ENCODE assay signal across 21 mouse cellular contexts in the genomic region with DNA sequence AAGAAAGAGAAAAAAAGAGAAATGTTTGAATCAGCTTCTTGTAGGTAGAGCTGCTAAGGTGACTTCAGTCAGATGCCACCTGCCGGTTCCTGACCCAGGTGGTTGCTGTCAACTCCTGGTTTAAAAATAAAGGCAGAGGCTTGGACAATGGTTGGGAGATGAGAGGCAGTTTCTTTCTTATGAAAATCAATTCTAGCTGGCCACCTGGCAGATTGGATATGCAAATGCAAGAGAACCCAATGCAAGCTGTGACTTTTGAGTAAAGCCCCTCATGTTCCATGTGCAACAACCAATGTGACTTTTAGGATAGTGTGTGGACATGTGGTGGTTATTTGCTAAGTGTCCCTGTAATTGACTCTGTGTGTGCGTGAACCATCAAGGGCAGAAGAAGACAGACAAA. TPM values are rescaled to one million over a fixed set of nuclear protein-coding genes. Genes with fewer than 3 reads are reported as not detected.
DNase-seq lines count a peak whose midpoint lies in the region; ATAC-seq and TF ChIP-seq lines count a peak whose summit lies in the region.
"Had no signal": no experiment of that assay in that cellular context is flagged by ENCODE, and none has a peak within 500 bp of the region (broad histone marks: within the 10 kb centered on the region; RNA-seq: fewer than 3 reads in every experiment).

No protein-coding gene starts in this region.

- H3K9ac ChIP-seq in MEL (ENCODE audit: control insufficient read depth, low read depth, low read length, poor library complexity, severe bottlenecking): no peak overlapping the region
- H3K9ac ChIP-seq in liver, embryonic 12.5 days: no peak overlapping the region
- H3K9ac ChIP-seq: forebrain, postnatal 0 days; hindbrain, embryonic 14.5 days; intestine, embryonic 15.5 days; limb, embryonic 13.5 days; lung, embryonic 14.5 days; midbrain, embryonic 12.5 days; neural tube, embryonic 13.5 days had no signal

- H3K79me2 ChIP-seq in MEL (ENCODE audit: control insufficient read depth, insufficient read depth, low read length, poor library complexity): peaks cover 28% of the 10 kb centered on the region

- H3K36me3 ChIP-seq in megakaryocyte, embryonic 14.5 days (replicated peaks; ENCODE audit: low read length): peaks cover 75% of the 10 kb centered on the region
- peaks cover 6 to 47% of the 10 kb centered on the region in 2 experiments; a peak in 3 of 4 replicates for H3K36me3 ChIP-seq in MEL (ENCODE audit: control insufficient read depth in 1 of 2, insufficient read depth in 2 of 2, low read length in 2 of 2)
- peaks cover 12% of the 10 kb centered on the region; the same call in 1 of the 2 replicates for H3K36me3 ChIP-seq in liver, embryonic 12.5 days
- no peaks in the 10 kb centered on the region for H3K36me3 ChIP-seq in splenic B cell, adult 2 months (ENCODE audit: control insufficient read depth, insufficient read depth, low read length, poor library complexity, severe bottlenecking)
- H3K36me3 ChIP-seq: heart, embryonic 10.5 days; intestine, embryonic 15.5 days; limb, embryonic 13.5 days; midbrain, embryonic 12.5 days; neural tube, embryonic 13.5 days had no signal

- H3K27me3 ChIP-seq in megakaryocyte, embryonic 14.5 days (replicated peaks): no peaks in the 10 kb centered on the region
- no peaks in the 10 kb centered on the region for H3K27me3 ChIP-seq in MEL (ENCODE audit: control insufficient read depth in 1 of 2, insufficient read depth in 2 of 2, low read length in 2 of 2)
- H3K27me3 ChIP-seq in liver, embryonic 12.5 days (replicated peaks): no peaks in the 10 kb centered on the region
- H3K27me3 ChIP-seq in splenic B cell, adult 2 months (ENCODE audit: control insufficient read depth, insufficient read depth, low read length, poor library complexity, severe bottlenecking): no peaks in the 10 kb centered on the region
- H3K27me3 ChIP-seq: intestine, embryonic 15.5 days; limb, embryonic 13.5 days; midbrain, embryonic 12.5 days; neural tube, embryonic 13.5 days had no signal

- TF ChIP-seq POLR2A in MEL (IDR thresholded peaks at IDR 0.05; ENCODE audit: control insufficient read depth in 1 of 2, insufficient read depth in 1 of 2, low read depth in 1 of 2, low read length in 2 of 2, poor library complexity in 1 of 2): no peak

- peak; percentile 28 for DNase-seq in MEL (ENCODE audit: low read depth, low spot score)
- DNase-seq in splenic B cell, adult 2 months (ENCODE audit: low read depth, low spot score): peak; percentile 31
- no peak for DNase-seq in layer of hippocampus, adult 18-20 months (ENCODE audit: low spot score in 2 of 2)
- no peak for DNase-seq in heart, postnatal 10 days
- DNase-seq in left cerebral cortex, adult 18-20 months (ENCODE audit: low spot score in 2 of 2): no peak
- DNase-seq: adrenal gland, postnatal 10 days; cerebellum, adult 11-12 months; cerebellum, postnatal 14 days; forebrain, postnatal 0 days; gastrocnemius, postnatal 36 days; right cerebral cortex, postnatal 14 days had no signal

- peaks cover 90% of the 10 kb centered on the region for H3K4me1 ChIP-seq in megakaryocyte, embryonic 14.5 days
- H3K4me1 ChIP-seq in MEL (ENCODE audit: control insufficient read depth in 1 of 2, insufficient read depth in 2 of 2, low read length in 2 of 2): peaks cover 18 to 28% of the 10 kb centered on the region in 2 experiments
- H3K4me1 ChIP-seq in liver, embryonic 12.5 days: peaks cover 71% of the 10 kb centered on the region

- no peak for TF ChIP-seq CTCF in MEL (IDR thresholded peaks at IDR 0.05 in 2 of 3, conservative IDR thresholded peaks at IDR 0.05 in 1 of 3; ENCODE audit: control insufficient read depth in 1 of 3, insufficient read depth in 1 of 3, low read depth in 2 of 3, low read length in 3 of 3, poor library complexity in 1 of 3, severe bottlenecking in 1 of 3)

- no peaks in the 10 kb centered on the region for H3K9me3 ChIP-seq in megakaryocyte, embryonic 14.5 days
- H3K9me3 ChIP-seq in MEL (replicated peaks; ENCODE audit: insufficient read depth, low read length): no peaks in the 10 kb centered on the region
- no peaks in the 10 kb centered on the region for H3K9me3 ChIP-seq in liver, embryonic 12.5 days (replicated peaks)
- H3K9me3 ChIP-seq: heart, embryonic 10.5 days; intestine, embryonic 15.5 days; limb, embryonic 13.5 days; midbrain, embryonic 12.5 days; neural tube, embryonic 13.5 days had no signal

- peak overlapping the region; percentile 27; the same call in 1 of the 2 replicates for H3K4me2 ChIP-seq in liver, embryonic 12.5 days
- H3K4me2 ChIP-seq: hindbrain, embryonic 14.5 days; intestine, embryonic 15.5 days; limb, embryonic 13.5 days; lung, embryonic 14.5 days; midbrain, embryonic 12.5 days; neural tube, embryonic 13.5 days had no signal

- no peak for TF ChIP-seq RAD21 in MEL (IDR thresholded peaks at IDR 0.05; ENCODE audit: low read depth, low read length)

- ATAC-seq in megakaryocyte, adult 5-6 weeks (ENCODE audit: poor library complexity, severe bottlenecking): no peak
- ATAC-seq in liver, embryonic 12.5 days: no peak
- ATAC-seq: forebrain, postnatal 0 days had no signal

- 61% methylated on average over 2 of the region's 2 CpGs for WGBS in liver, embryonic 12.5 days (ENCODE audit: insufficient replicate concordance)

- no peak for TF ChIP-seq EP300 in MEL (IDR thresholded peaks at IDR 0.05; ENCODE audit: low read depth in 1 of 2, low read length in 2 of 2)

- peak overlapping the region; percentile 12 for H3K4me3 ChIP-seq in megakaryocyte, embryonic 14.5 days (replicated peaks)
- H3K4me3 ChIP-seq in MEL (ENCODE audit: control insufficient read depth in 1 of 2, insufficient read depth in 1 of 2, low read depth in 2 of 2, low read length in 2 of 2): no peak overlapping the region
- no peak overlapping the region for H3K4me3 ChIP-seq in liver, embryonic 12.5 days
- H3K4me3 ChIP-seq: heart, embryonic 10.5 days; intestine, embryonic 15.5 days; limb, embryonic 13.5 days; midbrain, embryonic 12.5 days; neural tube, embryonic 13.5 days had no signal

- intact Hi-C loops in heart, postnatal 10 days (cut with DNase I): no loop called here

- H3K27ac ChIP-seq in MEL (ENCODE audit: control insufficient read depth, low read depth, low read length): peak overlapping the region; percentile 63
- peak overlapping the region; percentile 45; the same call in 1 of the 2 replicates for H3K27ac ChIP-seq in liver, embryonic 12.5 days
- H3K27ac ChIP-seq: heart, embryonic 10.5 days; hindbrain, embryonic 14.5 days; intestine, embryonic 15.5 days; limb, embryonic 13.5 days; midbrain, embryonic 12.5 days; neural tube, embryonic 13.5 days had no signal

TF ChIP-seq in MEL, 35 proteins besides CTCF, POLR2A, EP300 and RAD21:
- TF ChIP-seq TBP (IDR thresholded peaks at IDR 0.05; ENCODE audit: low read depth, low read length) (no peak), SIN3A (IDR thresholded peaks at IDR 0.05; ENCODE audit: low read length) (no peak), CHD2 (IDR thresholded peaks at IDR 0.05; ENCODE audit: low read length) (no peak), MAFK (IDR thresholded peaks at IDR 0.05; ENCODE audit: borderline replicate concordance, low read depth, low read length) (no peak), HCFC1 (IDR thresholded peaks at IDR 0.05; ENCODE audit: low read depth, low read length) (no peak), MXI1 (IDR thresholded peaks at IDR 0.05; ENCODE audit: low read depth, low read length) (no peak), TAL1 (IDR thresholded peaks at IDR 0.05; ENCODE audit: low read length) (no peak)

RNA-seq across cellular contexts. Expression of gene Cd44, which starts 33.0 kb away (rescaled TPM):
- polyA plus RNA-seq in megakaryocyte, embryonic 14.5 days (2012; ENCODE audit: insufficient read depth, low replicate concordance): 3.1 and 10.6 TPM in 2 replicates
- total RNA-seq in megakaryocyte, adult 5-6 weeks (2015): 358 and 368 TPM in 2 replicates
- 289 and 337 TPM in 2 replicates for total RNA-seq in megakaryocyte, adult 5-6 weeks (2017)
- total RNA-seq in MEL (2012; rRNA removed): 43.8 and 58.5 TPM in 2 replicates
- 100 to 1,000 TPM in 1 of 2 experiments, 10 to 100 TPM in 1; 53.9 to 226 TPM for polyA plus RNA-seq in MEL (2012; ENCODE audit: insufficient read depth in 1 of 2, insufficient read length in 2 of 2, low read depth in 1 of 2, low replicate concordance in 2 of 2, missing spikeins in 1 of 2)
- polyA plus RNA-seq in liver, embryonic 12.5 days (2016; fragmentation: Nextera tagmentation; extraction: Ambion mirVana): 17.8 and 18.6 TPM in 2 replicates
- 1 to 10 TPM; 3.5 to 4.0 TPM for total RNA-seq in layer of hippocampus, adult 18-20 months (2021)
- 10 to 100 TPM; 19.8 to 22.7 TPM for total RNA-seq in heart, postnatal 10 days (2021)
- 1 to 10 TPM; 3.2 to 4.7 TPM for total RNA-seq in left cerebral cortex, adult 18-20 months (2021)

Comparison
In these comparisons a context has a peak if more than half of its experiments do, and no peak if none do; other contexts are left out.
1. DNase-seq: peak in MEL (single experiment) and splenic B cell, adult 2 months (single experiment); none in layer of hippocampus, adult 18-20 months (0 of 2), heart, postnatal 10 days (0 of 2) and left cerebral cortex, adult 18-20 months (0 of 2).